Mouse (Mus musculus) intestine, embryonic 16.5 days (tissue): Measurements from ENCODE around the gene Lrwd1. TPM values are rescaled to one million over a fixed set of nuclear protein-coding genes. Genes with fewer than 3 reads are reported as not detected.
"Not testable (repeated sequence)": the region's sequence is repeated elsewhere in the genome, so short reads cannot be mapped to it uniquely, and the experiment has no call there.

Experiments
- ATAC-seq: fragments of 200-750 bp; cut with Nextera tagmentation; 2 replicates; pipeline ENCODE4 v1.8.0; 2017; ENCODE audit warnings: moderate TSS enrichment, moderate library complexity
- H3K27ac ChIP-seq: fragments of 300-500 bp; sonication (generic); 2 replicates; pipeline ENCODE4 v1.5.1; 2014; ENCODE audit warnings: mild to moderate bottlenecking, low read length
- H3K27me3 ChIP-seq: fragments of 300-500 bp; sonication (generic); replicated peaks from 2 replicates; pipeline ENCODE4 v1.6.1; 2014; ENCODE audit warnings: low read length, control low read depth, mixed read lengths; ENCODE audit not compliant: control insufficient read depth, insufficient read depth
- H3K36me3 ChIP-seq: fragments of 300-500 bp; sonication (generic); 2 replicates; pipeline ENCODE4 v1.6.1; 2014; ENCODE audit warnings: low read length, control low read depth; ENCODE audit not compliant: control insufficient read depth, insufficient read depth
- H3K4me1 ChIP-seq: fragments of 300-500 bp; sonication (generic); 2 replicates; pipeline ENCODE4 v1.6.1; 2014; ENCODE audit warnings: low read length, control low read depth, mixed read lengths; ENCODE audit not compliant: control insufficient read depth, insufficient read depth
- H3K4me2 ChIP-seq: fragments of 300-500 bp; sonication (generic); 2 replicates; pipeline ENCODE4 v1.6.1; 2014; ENCODE audit warnings: low read depth, low read length, control low read depth
- H3K4me3 ChIP-seq: fragments of 300-500 bp; sonication (generic); 2 replicates; pipeline ENCODE4 v1.5.1; 2014; ENCODE audit warnings: mild to moderate bottlenecking, low read length
- H3K9ac ChIP-seq: fragments of 300-500 bp; sonication (generic); 2 replicates; pipeline ENCODE4 v1.6.1; 2014; ENCODE audit warnings: low read depth, low read length
- H3K9me3 ChIP-seq: fragments of 300-500 bp; sonication (generic); 2 replicates; pipeline ENCODE4 v1.6.1; 2016; ENCODE audit warnings: low read length, control low read depth; ENCODE audit not compliant: control insufficient read depth
- WGBS: fragments of 180-500 bp; shearing (Covaris S2); extraction: QIAGEN DNeasy Blood & Tissue Kit; methylation state at CpG from one replicate; pipeline ENCODE4 v1.1.7; 2014; 5-methylcytosine and 5-hydroxymethylcytosine counted together
- polyA plus RNA-seq: library from polyadenylated mRNA; unstranded; fragments of >200 nt; fragmentation: Nextera tagmentation; extraction: Ambion mirVana; gene quantifications from 2 replicates; pipeline ENCODE4 v1.2.1, GENCODE M21; 2015

Lrwd1 gene
- polyA plus RNA-seq, 1 experiment from 2014 or later: 22.7 TPM

- H3K9ac ChIP-seq: peak overlapping the region; percentile 73
- peak; percentile 5; the same call in 1 of the 2 replicates for ATAC-seq
- 26% methylated on average over 17 of the region's 17 CpGs for WGBS
- H3K27ac ChIP-seq: peak overlapping the region; percentile 16
- H3K4me3 ChIP-seq: peak overlapping the region; percentile 68
- peaks cover 29% of the 10 kb centered on the region for H3K4me1 ChIP-seq
- 0 out of 2 replicates have a peak, but pooled peaks cover 4% of the 10 kb centered on the region for H3K9me3 ChIP-seq
- no peaks in the 10 kb centered on the region for H3K36me3 ChIP-seq
- peak overlapping the region; percentile 97 for H3K4me2 ChIP-seq
- H3K27me3 ChIP-seq: no peaks in the 10 kb centered on the region
Observed at GRCm38 (mm10) chr5:136171363-136172341, 35.8 kb upstream of the Lrwd1 start.

- Histone ChIP-seq H3K9me3 (0 out of 2 replicates have a peak, but pooled peaks cover 4% of the 10 kb centered on the region), H3K4me2 (peak within 1 kb of the TSS; percentile 97), H3K27ac (peak within 1 kb of the TSS; percentile 18), H3K27me3 (no peaks in the 10 kb centered on the region), H3K4me1 (peaks cover 29% of the 10 kb centered on the region), H3K4me3 (peak within 1 kb of the TSS; percentile 68), H3K9ac (peak within 1 kb of the TSS; percentile 73), H3K36me3 (no peaks in the 10 kb centered on the region)
- peak; percentile 77 for ATAC-seq
- 2% methylated on average over 44 of the region's 49 CpGs for WGBS
Observed at GRCm38 (mm10) chr5:136170512-136171362, 34.9 kb upstream of the Lrwd1 start, which contains the start of gene Orai2. Gene Orai2 (minus strand): TSS chr5:136170713.

- ATAC-seq: peak; percentile 24
- 12% methylated on average over 15 of the region's 15 CpGs for WGBS
- H3K4me1 ChIP-seq: peaks cover 29% of the 10 kb centered on the region
Observed at GRCm38 (mm10) chr5:136169626-136170511, 34.0 kb upstream of the Lrwd1 start.

GRCm38 (mm10) chr5:136168071-136168470 lies 32.2 kb upstream of the Lrwd1 start:
- no peak overlapping the region for H3K27ac ChIP-seq
- WGBS: 94% methylated on average over 3 of the region's 3 CpGs
- peaks cover 15% of the 10 kb centered on the region for H3K4me1 ChIP-seq
- H3K9ac ChIP-seq: no peak overlapping the region
- H3K4me3 ChIP-seq: no peak overlapping the region
- no peak overlapping the region for H3K4me2 ChIP-seq
- ATAC-seq: no peak
- 0 out of 2 replicates have a peak, but pooled peaks cover 4% of the 10 kb centered on the region for H3K9me3 ChIP-seq
- H3K36me3 ChIP-seq: no peaks in the 10 kb centered on the region
- H3K27me3 ChIP-seq: no peaks in the 10 kb centered on the region

More at GRCm38 (mm10) chr5:136169626-136170511, 34.0 kb upstream of the Lrwd1 start:
- 0 out of 2 replicates have a peak, but pooled peaks cover 4% of the 10 kb centered on the region for H3K9me3 ChIP-seq
- 0 out of 2 replicates have a peak overlapping the region, but pooled peaks have one; percentile 18 for H3K27ac ChIP-seq
- H3K4me2 ChIP-seq: peak overlapping the region; percentile 97
- H3K27me3 ChIP-seq: no peaks in the 10 kb centered on the region
- H3K36me3 ChIP-seq: no peaks in the 10 kb centered on the region
- H3K9ac ChIP-seq: peak overlapping the region; percentile 73
- H3K4me3 ChIP-seq: peak overlapping the region; percentile 68

GRCm38 (mm10) chr5:136167296-136167695 lies 31.4 kb upstream of the Lrwd1 start:
- Histone ChIP-seq H3K27me3 (no peaks in the 10 kb centered on the region), H3K36me3 (no peaks in the 10 kb centered on the region), H3K4me1 (peaks cover 15% of the 10 kb centered on the region), H3K4me3 (no peak overlapping the region), H3K27ac (no peak overlapping the region), H3K9ac (no peak overlapping the region), H3K4me2 (no peak overlapping the region), H3K9me3 (0 out of 2 replicates have a peak, but pooled peaks cover 4% of the 10 kb centered on the region)
- ATAC-seq: no peak
- 90% methylated on average over 4 of the region's 4 CpGs for WGBS

GRCm38 (mm10) chr5:136165246-136165645 lies 29.4 kb upstream of the Lrwd1 start:
- no peaks in the 10 kb centered on the region for H3K36me3 ChIP-seq

GRCm38 (mm10) chr5:136163807-136164474 lies 28.1 kb upstream of the Lrwd1 start:
- Histone ChIP-seq H3K4me2 (no peak overlapping the region), H3K4me3 (no peak overlapping the region), H3K27me3 (no peaks in the 10 kb centered on the region), H3K9ac (no peak overlapping the region), H3K36me3 (no peaks in the 10 kb centered on the region), H3K27ac (no peak overlapping the region), H3K4me1 (no peaks in the 10 kb centered on the region), H3K9me3 (0 out of 2 replicates have a peak, but pooled peaks cover 4% of the 10 kb centered on the region)
- 79% methylated on average over 11 of the region's 11 CpGs for WGBS
- ATAC-seq: no peak

More at GRCm38 (mm10) chr5:136165246-136165645, 29.4 kb upstream of the Lrwd1 start:
- 80% methylated on average over 8 of the region's 8 CpGs for WGBS
- no peak overlapping the region for H3K4me3 ChIP-seq
- no peak overlapping the region for H3K4me2 ChIP-seq
- H3K9me3 ChIP-seq: 0 out of 2 replicates have a peak, but pooled peaks cover 4% of the 10 kb centered on the region
- peaks cover 4% of the 10 kb centered on the region for H3K4me1 ChIP-seq
- H3K9ac ChIP-seq: no peak overlapping the region
- no peak for ATAC-seq
- no peaks in the 10 kb centered on the region for H3K27me3 ChIP-seq
- H3K27ac ChIP-seq: no peak overlapping the region

- 84% methylated on average over 11 of the region's 12 CpGs for WGBS
Observed at GRCm38 (mm10) chr5:136160084-136160483, 24.2 kb upstream of the Lrwd1 start.

More at GRCm38 (mm10) chr5:136160084-136160483, 24.2 kb upstream of the Lrwd1 start:
- H3K27ac ChIP-seq, H3K36me3 ChIP-seq, H3K4me2 ChIP-seq, H3K27me3 ChIP-seq, H3K9me3 ChIP-seq, H3K4me3 ChIP-seq, ATAC-seq, H3K4me1 ChIP-seq, H3K9ac ChIP-seq: not testable (repeated sequence)
